Mouse (Mus musculus) retina, postnatal 1 day (tissue): ENCODE measurements at regions not wholly inside any gene's neighbourhood (a gene's known extent, or its start where the extent isn't known, plus 50 kb on each side); places are given as distances from the start of the nearest gene placed in this dataset.

ENCODE experiments used
- DNase-seq: peaks from one replicate; pipeline ENCODE4 v3.0.0-alpha.2; 2012

DNA sequence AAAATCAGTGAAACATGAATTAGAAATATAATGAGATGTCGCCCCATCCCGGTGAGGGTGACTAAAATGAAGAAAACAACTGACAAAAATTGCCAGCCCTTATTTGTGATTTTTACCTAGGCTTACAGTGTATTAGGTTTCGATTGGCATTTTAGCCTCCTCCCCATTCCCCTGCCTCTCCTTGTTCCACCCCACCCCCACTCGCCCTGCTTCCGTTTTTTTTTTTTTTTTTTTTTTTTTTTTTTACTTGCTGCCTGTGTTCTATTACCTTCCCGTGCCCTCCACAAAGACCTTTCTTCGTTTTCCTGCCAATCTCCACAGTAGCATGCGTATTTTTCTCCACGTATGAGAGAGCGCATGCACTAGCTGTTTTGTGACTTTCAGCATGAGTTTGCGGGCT, 435.3 kb upstream of the Gm10131 start:
- DNase-seq: no peak

DNA sequence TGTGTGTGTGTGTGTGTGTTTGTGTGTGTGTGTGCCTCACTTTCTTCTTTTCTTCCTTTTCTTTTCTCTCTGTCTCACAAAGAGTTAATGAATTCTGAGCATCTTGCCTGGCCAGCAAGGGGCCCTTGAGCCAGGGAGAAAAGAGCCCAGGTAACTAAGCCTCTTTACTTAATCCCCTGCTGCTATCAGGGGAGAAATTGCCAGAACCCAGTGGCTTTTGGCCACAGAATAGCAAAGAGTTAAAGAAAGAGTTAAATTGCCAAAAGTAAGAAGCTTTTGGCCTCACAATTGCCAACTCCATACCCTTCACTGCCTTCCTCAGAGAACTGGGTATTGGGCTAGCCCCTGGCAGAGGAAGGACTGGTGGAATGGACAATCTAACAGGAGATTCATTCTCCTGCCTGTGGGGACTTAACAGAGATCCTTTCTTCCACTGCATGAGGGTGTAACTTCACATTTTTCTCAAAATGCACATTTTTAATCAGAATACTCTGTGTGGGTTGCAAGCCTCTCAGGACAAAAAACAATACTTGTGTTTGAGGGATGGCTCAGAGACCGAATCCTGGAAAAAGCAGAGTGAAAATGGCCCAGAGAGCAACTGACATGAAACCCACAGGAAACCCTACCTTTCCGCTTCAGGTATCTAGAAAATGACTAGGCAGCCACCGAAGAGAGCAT, 431.0 kb upstream of the Gm10131 start:
- no peak for DNase-seq

DNA sequence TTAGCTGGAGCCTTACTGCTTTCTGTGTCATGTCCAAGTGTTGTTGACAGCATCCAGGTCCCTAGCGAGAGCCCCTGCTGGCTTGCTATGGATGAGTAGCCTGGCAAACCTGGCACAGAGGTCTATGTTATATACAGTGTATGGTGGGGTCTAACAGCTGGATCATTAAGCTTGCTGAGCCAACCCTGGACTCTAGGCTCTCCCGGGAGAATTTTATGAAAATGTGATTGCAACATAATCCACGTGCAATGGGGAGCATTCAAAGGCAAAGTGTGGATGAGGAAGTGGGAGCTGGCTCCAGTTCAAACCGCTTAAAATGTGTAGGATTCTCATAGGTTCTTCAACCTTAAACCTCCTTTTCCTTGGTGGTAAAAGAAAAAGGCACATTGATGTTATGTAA, 427.7 kb upstream of the Gm10131 start:
- no peak for DNase-seq

- no peak for DNase-seq
These were observed 423.9 kb upstream of the Gm10131 start for GRCm38 (mm10) chr8:34535434-34535833.

DNA sequence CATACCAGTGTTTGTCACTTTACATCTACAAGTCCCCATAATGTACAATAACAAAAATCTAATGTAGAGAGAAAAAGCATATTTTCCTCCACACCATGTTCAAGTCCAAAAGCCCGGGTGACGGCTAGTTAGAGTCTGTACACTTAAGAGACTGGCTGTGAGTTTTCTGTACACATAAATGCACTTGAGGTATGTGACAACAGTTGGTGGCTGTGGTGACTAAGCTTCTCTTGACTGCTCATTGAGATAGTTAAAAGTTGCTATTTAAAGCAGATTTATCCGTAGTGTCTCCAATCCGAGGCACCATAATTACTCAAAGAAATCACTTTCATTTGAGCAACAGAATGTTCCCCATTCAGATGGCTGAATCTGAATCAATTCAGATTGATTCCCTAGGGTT, 421.9 kb upstream of the Gm10131 start:
- no peak for DNase-seq

- DNase-seq: no peak
These were observed 419.6 kb upstream of the Gm10131 start for GRCm38 (mm10) chr8:34530896-34531679.

DNA sequence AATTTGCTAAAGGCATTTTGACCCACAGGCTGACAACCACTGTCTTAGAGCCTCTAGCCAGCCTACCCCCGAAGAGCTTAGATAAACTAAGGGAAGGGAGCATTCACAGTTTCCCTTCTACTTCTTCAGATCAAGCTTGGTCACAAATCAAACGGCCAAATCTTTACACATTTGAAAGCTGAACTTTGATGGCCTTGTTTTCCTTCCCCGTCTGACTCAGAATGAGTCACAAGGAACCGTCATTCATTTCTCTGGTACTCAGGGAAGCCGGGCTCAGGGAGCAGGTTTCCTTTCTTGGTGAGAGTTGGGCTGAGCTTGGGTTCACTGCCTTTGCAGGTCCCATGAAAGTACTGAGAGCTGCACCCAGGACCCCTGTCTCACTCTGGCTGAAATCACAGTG, 418.5 kb upstream of the Gm10131 start:
- no peak for DNase-seq

DNA sequence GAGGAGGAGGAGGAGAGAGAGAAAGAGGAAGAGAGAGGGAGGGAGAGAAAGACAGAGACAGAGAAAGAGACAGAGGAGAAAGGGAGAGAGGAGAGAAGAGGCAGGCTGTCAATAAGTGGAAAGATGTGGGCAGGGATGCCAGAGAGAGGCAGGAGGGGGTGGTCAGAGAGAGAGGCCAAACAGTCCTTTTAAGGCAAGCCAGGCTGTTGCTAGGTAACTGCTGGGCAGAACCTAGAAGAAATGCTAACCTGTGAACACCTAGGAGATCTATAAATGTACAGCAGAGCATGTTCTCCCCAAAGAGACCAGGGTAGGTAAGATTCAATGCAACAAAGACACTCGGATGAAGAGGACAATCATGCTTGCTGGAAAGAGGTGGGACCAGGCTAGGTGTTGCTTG, 417.9 kb upstream of the Gm10131 start:
- no peak for DNase-seq

- no peak for DNase-seq
These were observed 416.7 kb upstream of the Gm10131 start for GRCm38 (mm10) chr8:34528213-34528612.

DNA sequence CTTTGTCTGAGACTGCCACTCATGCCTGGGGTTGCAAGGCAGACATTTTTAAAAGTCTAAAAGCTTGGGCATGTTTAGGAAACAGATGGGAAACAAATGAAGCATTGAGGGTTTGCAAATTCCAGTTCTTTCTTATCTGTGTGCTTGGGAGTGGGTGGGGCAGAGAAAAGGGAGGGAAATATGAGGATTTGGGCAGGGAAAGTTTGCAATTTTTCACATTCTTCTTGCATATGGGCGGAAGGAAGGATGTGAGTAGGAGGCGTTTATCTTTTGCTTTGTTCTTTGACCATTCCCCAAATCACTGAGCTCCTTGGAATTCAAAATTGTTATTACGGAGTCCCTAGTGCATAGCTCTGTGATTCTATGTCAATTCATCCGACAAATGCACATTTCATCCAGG, 413.7 kb upstream of the Gm10131 start:
- DNase-seq: no peak

GRCm38 (mm10) chr8:34523849-34524248, 412.3 kb upstream of the Gm10131 start:
- no peak for DNase-seq

DNA sequence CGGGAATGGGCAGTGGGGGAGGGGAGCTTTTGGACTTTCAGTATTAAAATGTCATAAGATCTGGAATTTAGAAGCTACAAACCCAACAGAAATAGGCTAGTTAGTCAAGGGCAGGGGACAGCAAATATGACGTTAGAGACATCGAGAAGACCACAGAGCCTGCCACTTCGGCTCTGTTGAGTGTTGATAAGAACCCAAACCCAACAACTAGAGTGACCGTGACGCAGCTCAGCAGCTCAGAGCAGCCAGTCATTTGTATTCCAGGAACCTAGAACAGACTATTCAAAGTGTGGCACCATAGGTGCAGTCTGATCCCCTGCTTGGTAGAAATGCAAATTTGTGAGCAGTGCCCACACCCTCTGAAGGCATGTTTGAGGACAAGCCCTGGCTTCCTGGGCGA, 409.8 kb upstream of the Gm10131 start:
- DNase-seq: no peak

GRCm38 (mm10) chr8:34520664-34521063, 409.1 kb upstream of the Gm10131 start:
- DNase-seq: no peak

- no peak for DNase-seq
These were observed 402.0 kb upstream of the Gm10131 start for GRCm38 (mm10) chr8:34513459-34514090.

DNA sequence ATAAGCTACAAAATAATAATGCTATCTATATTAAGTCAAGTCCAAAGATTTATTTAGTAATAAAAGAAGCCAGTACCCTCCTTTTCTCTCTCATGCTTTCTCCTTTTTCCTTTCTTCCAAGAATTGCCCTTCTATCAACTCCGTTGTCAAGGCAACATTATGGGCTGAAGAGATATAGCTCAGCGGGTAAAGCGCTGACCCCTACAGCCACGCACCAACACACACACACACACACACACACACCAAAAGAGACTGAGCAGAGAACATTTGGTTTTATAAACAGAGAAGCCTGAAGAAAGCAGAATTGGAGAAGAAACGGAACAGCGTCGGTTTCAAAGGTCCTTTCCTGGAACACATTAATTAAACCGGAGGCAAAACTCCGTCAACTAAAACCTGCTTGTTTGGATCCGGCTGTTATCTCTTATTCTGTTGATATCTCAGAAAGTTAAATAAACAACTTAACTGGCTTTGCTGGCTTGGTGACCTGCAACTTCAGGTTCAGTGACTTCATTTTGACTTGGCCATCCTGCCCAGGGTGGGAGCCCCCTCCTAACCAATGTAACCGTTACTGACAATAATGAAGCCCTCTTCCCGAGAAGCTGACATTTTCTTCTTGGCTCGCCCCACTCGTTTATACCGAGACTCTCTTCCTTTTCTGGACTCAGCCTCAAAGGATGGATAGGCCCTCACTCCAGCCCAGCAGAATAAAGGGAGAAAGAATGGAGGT, 394.5 kb upstream of the Gm10131 start:
- DNase-seq: no peak

DNA sequence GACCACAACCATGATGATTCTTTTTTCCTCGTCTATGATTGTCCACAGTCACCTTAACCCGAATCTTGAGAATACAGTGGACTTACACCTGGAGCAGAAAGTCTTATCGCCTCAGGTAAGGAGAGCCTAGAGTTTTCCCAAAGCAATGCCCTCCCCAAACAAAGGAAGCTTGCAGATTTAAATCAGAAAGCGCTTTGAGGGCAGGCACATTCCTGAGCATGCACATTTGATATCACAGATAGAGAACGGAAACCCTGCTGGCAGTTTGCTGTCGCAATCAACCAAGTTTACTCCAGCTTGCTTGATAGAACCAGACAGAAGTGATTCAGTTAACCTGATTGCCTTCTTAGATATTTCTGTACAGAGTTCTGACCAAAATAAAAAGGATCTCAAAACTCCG, 393.6 kb upstream of the Gm10131 start:
- no peak for DNase-seq

DNA sequence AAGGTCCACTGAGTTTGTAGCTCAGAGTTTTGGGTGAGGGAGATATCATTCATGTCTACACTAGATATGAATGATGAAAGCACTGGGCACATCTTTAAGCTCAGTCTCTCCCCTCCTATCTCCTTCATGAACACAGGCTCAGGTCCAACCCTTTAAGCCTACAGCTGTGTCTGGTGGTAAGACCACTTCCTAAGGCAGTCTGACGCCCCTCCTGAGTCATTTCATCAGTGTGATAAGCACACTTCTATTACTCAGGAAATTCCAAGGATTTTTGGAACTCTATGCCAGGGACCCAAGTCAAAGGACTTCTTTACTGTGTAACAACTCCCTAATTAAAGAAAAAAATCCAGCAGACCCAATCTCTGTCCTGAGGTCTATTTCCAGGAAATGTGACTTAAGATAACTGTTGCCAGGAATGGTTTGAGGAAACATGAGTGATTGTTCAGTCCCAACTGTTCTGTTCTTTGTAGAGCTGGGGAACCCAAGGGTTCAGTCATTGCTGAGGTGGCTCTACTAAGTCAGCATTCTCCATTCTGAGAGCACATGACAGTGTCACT, 391.1 kb upstream of the Gm10131 start:
- DNase-seq: no peak

- DNase-seq: no peak
These were observed 387.7 kb upstream of the Gm10131 start for GRCm38 (mm10) chr8:34499196-34499595.

DNA sequence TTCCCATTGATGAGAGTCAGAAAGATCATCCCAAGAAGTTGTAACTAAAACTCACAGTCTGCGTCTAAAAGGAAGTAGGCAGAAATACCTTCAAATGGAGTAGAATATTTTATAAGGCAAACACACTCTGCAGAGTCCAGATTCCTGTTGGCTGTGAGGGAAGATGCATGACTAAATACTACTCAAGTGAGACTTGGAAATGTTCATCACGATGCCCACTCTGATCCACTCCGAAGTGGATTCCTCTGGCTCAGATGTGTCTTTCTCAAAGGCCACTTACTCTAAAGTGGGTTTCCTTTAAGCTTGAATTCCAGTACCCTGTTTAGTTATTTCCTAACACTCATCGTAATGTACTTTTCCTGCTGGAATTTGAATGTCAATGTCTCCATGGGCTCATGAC, 385.2 kb upstream of the Gm10131 start:
- no peak for DNase-seq

GRCm38 (mm10) chr8:34495974-34496373, 384.4 kb upstream of the Gm10131 start:
- DNase-seq: no peak

- DNase-seq: no peak
These were observed 377.3 kb upstream of the Gm10131 start for GRCm38 (mm10) chr8:34488746-34489400.

- peak; percentile 30 for DNase-seq
These were observed 375.0 kb upstream of the Gm10131 start for GRCm38 (mm10) chr8:34486433-34487096.
